Mouse (Mus musculus): Measurements from ENCODE around the gene Pcif1.

Pcif1 gene

GRCm38 (mm10) chr2:164892696-164893216 lies 13.7 kb downstream of the Pcif1 start:
- no peak for DNase-seq (ENCODE audit: low spot score)

DNA sequence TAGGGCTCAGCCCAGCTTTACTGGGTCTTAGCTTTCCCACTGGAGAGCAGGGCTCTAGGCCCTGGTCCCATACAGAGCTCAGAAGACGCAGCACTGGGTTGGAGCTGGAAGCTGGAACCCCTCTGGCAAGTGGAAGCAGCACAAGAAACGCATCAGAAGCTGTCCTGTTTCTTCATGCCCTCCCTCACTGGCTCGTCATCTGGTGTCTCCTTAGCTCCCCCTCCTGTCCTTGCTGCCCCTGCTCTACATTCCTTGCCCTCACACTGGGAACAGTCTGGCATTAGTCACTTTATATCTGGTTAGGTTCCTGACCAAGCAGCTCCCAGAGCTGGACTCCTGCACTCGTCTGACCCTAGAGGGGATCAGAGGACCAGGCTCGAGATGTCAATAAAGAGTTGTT lies 14.9 kb downstream of the Pcif1 start:
- no peak for DNase-seq (ENCODE audit: low spot score)

GRCm38 (mm10) chr2:164894644-164895043 lies 15.5 kb downstream of the Pcif1 start:
- DNase-seq (ENCODE audit: low spot score) = no peak

GRCm38 (mm10) chr2:164895885-164896284 lies 16.8 kb downstream of the Pcif1 start:
- DNase-seq (ENCODE audit: low spot score) = no peak

DNA sequence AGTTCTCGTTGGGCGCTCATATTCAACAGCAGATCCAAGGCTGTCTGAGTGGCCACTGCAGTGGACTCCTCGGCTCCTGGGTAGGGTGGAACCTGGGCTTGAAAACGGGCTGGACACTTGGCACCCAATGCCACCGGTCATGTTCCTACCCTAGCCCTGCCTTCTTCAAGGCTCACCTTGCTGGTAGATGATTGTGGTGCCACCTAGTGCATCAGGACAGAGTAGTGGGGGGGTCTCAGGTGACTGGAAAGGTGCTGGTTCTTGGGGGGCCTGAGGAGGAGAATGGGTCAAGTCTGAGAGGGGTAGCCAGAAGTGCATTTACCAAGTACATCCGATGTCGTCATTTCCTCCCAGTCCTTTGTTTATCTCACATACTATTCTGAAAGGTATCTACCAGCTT lies 18.9 kb downstream of the Pcif1 start:
- DNase-seq (ENCODE audit: low spot score) = no peak

GRCm38 (mm10) chr2:164899034-164899433 lies 19.9 kb downstream of the Pcif1 start:
- DNase-seq (ENCODE audit: low spot score) = no peak

- no peak for DNase-seq (ENCODE audit: low spot score)
Observed at GRCm38 (mm10) chr2:164899723-164900459, 20.8 kb downstream of the Pcif1 start.

DNA sequence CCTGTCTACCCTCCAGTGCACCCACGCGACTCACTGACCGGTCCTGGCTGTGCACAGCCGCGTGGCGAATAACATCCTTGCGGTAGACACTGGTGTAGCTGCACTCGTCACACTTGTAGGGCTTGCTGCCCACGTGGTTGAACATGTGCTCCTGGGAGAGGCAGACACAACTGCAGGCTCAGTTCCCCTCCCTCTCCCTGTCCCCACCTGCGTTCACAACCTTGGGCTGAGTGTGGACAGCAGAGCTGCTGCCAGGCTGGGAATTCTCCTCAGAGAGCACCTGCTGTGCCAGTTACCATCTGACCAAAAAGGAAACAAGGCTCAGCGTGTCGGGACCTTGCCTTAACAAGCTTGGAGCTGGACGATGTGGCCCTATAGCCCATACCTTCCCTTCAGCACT lies 22.3 kb downstream of the Pcif1 start:
- no peak for DNase-seq (ENCODE audit: low spot score)

DNA sequence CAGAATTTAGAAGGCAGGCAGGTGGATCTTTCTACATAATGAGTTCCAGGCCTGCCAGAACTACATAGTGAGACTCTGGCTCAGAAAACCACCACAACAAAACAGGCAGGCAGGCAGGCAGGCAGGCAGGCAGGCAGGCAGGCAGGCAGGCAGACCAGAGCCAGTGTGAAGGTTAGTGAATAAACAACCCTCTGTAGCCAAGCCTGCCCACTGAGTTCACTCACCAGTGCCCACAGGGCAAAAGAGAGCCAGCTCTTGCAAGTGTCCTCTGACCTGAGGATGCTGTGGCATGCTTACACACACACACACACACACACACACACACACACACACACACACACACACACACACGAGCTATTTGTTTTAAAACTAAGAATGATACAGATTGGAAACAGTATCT lies 24.4 kb downstream of the Pcif1 start:
- DNase-seq (ENCODE audit: low spot score) = no peak

DNA sequence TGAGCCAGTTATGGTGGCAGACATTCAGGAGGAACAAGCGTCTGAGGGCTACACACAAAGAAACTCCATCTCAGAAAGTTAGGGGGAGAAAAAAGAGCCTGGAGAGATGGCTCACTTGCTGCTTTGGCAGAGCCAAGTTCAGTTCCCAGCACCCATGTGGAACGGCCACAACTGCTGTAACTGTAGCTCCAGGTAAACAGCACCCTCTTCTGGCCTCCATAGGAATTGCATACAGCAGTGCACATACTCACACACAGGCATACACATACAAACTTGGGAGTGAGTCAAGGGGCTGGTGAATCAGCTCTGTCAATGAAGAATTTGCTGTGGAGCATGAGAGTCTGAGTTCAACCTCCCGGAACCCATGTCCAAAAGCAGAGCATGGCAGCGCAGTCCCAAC lies 27.0 kb downstream of the Pcif1 start:
- no peak for DNase-seq (ENCODE audit: low spot score)

GRCm38 (mm10) chr2:164907511-164907910 lies 28.4 kb downstream of the Pcif1 start:
- DNase-seq (ENCODE audit: low spot score) = no peak

DNA sequence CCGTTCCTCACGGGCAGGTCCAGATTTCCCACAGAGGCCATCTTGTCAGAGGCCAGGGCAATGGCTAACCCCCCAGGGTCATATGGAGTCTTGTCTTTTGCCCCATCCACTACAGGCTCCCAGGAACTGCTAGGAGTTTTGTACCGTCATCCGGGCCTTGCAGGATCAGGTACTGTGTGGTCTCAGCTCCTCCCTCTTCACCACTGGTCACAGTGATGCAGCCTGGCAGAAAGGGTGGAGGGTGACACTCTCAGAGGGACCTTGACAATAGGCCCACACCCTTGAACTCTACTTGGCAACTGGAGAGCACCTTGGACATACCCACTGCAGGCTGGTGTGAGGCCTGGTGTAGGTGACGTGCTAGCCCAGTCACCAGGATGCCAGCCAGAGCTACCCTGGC lies 28.9 kb downstream of the Pcif1 start:
- DNase-seq (ENCODE audit: low spot score) = no peak

DNA sequence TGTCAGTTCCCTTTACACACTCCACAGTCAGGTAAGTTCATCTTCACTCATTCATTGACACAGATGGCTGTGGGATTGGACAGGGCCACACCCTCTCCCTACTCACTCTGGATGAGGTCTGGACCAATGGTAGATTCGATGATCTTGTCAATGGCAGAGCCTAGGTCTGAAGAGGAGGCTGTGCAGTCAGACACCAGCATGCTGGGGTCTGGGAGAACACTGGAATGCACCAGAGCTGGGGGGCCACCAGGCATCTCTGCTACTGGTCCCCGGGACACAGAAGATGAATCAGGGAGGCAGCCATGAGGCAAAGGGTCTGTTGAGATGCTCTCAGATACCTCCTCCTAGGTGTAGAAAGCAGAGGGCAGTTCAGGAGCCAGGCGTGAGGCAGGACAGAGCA lies 30.0 kb downstream of the Pcif1 start:
- no peak for DNase-seq (ENCODE audit: low spot score)

GRCm38 (mm10) chr2:164909542-164909941 lies 30.4 kb downstream of the Pcif1 start:
- DNase-seq (ENCODE audit: low spot score) = no peak

- DNase-seq (ENCODE audit: low spot score) = no peak
Observed at GRCm38 (mm10) chr2:164910360-164911061, 31.4 kb downstream of the Pcif1 start.

DNA sequence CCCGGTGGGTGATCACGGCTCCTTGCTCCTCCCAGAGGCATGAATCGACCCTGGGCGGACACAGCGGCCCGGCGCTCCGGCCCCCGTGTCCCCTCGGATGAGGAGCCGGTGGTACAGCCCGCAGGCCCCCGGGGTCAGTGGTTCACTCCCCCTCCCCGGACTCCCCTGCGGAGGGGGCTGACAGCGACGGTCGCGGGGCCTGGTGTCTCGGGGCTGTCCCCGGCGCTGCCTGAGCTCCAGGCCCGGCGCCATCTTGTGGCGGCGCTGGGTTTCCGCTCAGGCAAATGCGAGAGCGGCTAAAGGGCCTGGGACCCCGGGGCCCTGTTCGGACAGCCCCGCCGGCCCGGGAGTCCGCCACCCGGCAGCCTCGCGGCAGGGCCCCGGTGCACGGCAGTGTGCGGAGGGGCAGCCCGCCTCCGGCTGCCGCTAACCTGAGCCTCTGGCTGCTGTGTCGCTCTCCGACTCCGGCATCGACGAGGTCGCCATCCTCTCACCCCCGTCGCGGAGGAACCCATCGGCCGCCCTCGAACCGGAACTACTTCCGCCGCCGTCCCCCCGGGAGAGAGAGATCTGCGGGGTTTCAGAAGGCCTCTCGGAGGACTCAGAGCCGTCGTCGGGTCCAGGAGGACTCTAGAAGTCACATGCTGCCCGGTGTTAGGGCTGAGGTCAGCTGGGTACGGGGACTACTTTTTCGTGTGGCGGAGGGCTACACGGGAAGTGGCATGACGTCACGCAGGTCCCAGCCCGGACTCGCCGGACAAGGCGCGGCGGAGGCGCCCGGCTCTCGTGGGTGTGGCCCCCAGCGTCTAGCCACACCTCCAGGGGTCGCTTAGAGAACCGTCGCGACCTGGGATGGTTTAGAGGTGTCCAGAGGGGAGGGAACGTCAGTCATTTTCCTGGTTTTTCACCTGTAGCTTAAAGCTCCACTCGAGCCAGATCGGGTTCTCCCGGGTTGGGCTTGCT lies 32.3 kb downstream of the Pcif1 start, which contains the start of gene Zfp335:
Zfp335 (minus strand) TSS at position 672 of the 963 bp plus-strand sequence.
- DNase-seq (ENCODE audit: low spot score) = peak; percentile 96

- no peak for DNase-seq (ENCODE audit: low spot score)
Observed at GRCm38 (mm10) chr2:164912151-164912550, 33.0 kb downstream of the Pcif1 start.

GRCm38 (mm10) chr2:164912749-164913427 lies 33.8 kb downstream of the Pcif1 start:
- DNase-seq (ENCODE audit: low spot score) = no peak

DNA sequence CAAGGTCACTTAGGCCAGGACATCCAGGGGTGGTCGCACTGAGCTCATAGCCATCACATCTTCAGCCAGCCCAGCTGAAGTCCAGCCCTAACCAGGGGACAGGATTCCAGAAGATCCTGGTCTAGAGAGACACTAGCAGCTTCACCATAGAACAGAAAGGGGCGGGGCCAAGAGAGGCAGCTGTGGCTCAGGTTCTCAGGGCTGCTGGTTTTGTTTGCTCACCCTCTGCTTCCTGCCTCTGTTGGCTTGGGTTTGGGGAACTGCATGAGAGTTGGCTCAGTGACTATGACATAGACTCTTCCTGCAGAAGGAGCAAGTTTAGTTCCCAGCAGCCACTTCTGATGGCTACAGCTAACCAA lies 34.3 kb downstream of the Pcif1 start:
- no peak for DNase-seq (ENCODE audit: low spot score)

GRCm38 (mm10) chr2:164916820-164917219 lies 37.7 kb downstream of the Pcif1 start:
- DNase-seq (ENCODE audit: low spot score) = no peak

- no peak for DNase-seq (ENCODE audit: low spot score)
Observed at GRCm38 (mm10) chr2:164917371-164917770, 38.3 kb downstream of the Pcif1 start.

- DNase-seq (ENCODE audit: low spot score) = no peak
Observed at GRCm38 (mm10) chr2:164918325-164918724, 39.2 kb downstream of the Pcif1 start.
